Mouse (Mus musculus) kidney, postnatal 0 days (tissue): ENCODE data around the gene Fosb. TPM values are rescaled to one million over a fixed set of nuclear protein-coding genes. Genes with fewer than 3 reads are reported as not detected.

Source experiments
- ATAC-seq: fragments of 200-750 bp; cut with Nextera tagmentation; replicated peaks from 2 replicates; pipeline ENCODE4 v1.8.0; 2017; ENCODE audit warnings: low read depth, moderate number of reproducible peaks, moderate TSS enrichment, moderate library complexity; ENCODE audit not compliant: low FRiP score
- DNase-seq: peaks from one replicate; pipeline ENCODE4 v3.0.0-alpha.2; 2016; ENCODE audit warnings: low spot score
- H3K27ac ChIP-seq: fragments of 300-500 bp; sonication (generic); 2 replicates; pipeline ENCODE4 v1.5.1; 2014; ENCODE audit warnings: mild to moderate bottlenecking
- H3K27me3 ChIP-seq: fragments of 300-500 bp; sonication (generic); 2 replicates; pipeline ENCODE4 v1.6.1; 2014; ENCODE audit warnings: low read length, mixed read lengths; ENCODE audit not compliant: insufficient read depth
- H3K36me3 ChIP-seq: fragments of 300-500 bp; sonication (generic); 2 replicates; pipeline ENCODE4 v1.6.1; 2014; ENCODE audit warnings: low read length, mixed read lengths; ENCODE audit not compliant: insufficient read depth
- H3K4me1 ChIP-seq: fragments of 300-500 bp; sonication (generic); replicated peaks from 2 replicates; pipeline ENCODE4 v1.6.1; 2014; ENCODE audit warnings: antibody characterized with exemption, low read length, mixed read lengths; ENCODE audit not compliant: insufficient read depth
- H3K4me2 ChIP-seq: fragments of 300-500 bp; sonication (generic); 2 replicates; pipeline ENCODE4 v1.6.1; 2014; ENCODE audit warnings: mild to moderate bottlenecking, low read length, moderate library complexity, mixed read lengths
- H3K4me3 ChIP-seq: fragments of 300-500 bp; sonication (generic); replicated peaks from 2 replicates; pipeline ENCODE4 v1.5.1; 2014; ENCODE audit warnings: low read depth, low read length
- H3K9ac ChIP-seq: fragments of 300-500 bp; sonication (generic); 2 replicates; pipeline ENCODE4 v1.6.1; 2014; ENCODE audit warnings: low read depth, low read length
- H3K9me3 ChIP-seq: fragments of 300-500 bp; sonication (generic); replicated peaks from 2 replicates; pipeline ENCODE4 v1.6.1; 2016; ENCODE audit warnings: low read length, inconsistent platforms, mixed read lengths
- CTCF ChIP-seq: IDR thresholded peaks from 2 replicates; pipeline ENCODE4 v1.5.1; 2016; ENCODE audit warnings: antibody characterized with exemption, low read depth, mild to moderate bottlenecking, moderate library complexity
- WGBS: fragments of 180-500 bp; shearing (Covaris S2); extraction: QIAGEN DNeasy Blood & Tissue Kit; methylation state at CpG from one replicate; pipeline ENCODE4 v1.1.7; 2014; 5-methylcytosine and 5-hydroxymethylcytosine counted together
- polyA plus RNA-seq: library from polyadenylated mRNA; unstranded; fragments of >200 nt; fragmentation: Nextera tagmentation; extraction: Ambion mirVana; gene quantifications from 2 replicates; pipeline ENCODE4 v1.2.1, GENCODE M21; 2015

Fosb gene
- polyA plus RNA-seq, 1 experiment from 2014 or later = 0.11 TPM

- Histone ChIP-seq H3K4me2 (peak overlapping the region; percentile 50), H3K9me3 (no peaks in the 10 kb centered on the region), H3K36me3 (no peaks in the 10 kb centered on the region), H3K27me3 (no peaks in the 10 kb centered on the region), H3K27ac (peak overlapping the region; percentile 91), H3K4me3 (peak overlapping the region; percentile 27), H3K9ac (peak overlapping the region; percentile 6; the same call in 1 of the 2 replicates), H3K4me1 (peaks cover 5% of the 10 kb centered on the region; the same call in 1 of the 2 replicates)
- 2% methylated on average over 19 of the region's 20 CpGs for WGBS
- ATAC-seq (peak; percentile 52; the same call in 1 of the 2 replicates), DNase-seq (peak; percentile 86)
- no peak for TF ChIP-seq CTCF
Measured at GRCm38 (mm10) chr7:19326359-19326758, 16.5 kb upstream of the Fosb start.

- 73% methylated on average over 21 of the region's 21 CpGs for WGBS
- no peak for ATAC-seq
- Histone ChIP-seq H3K36me3 (no peaks in the 10 kb centered on the region), H3K4me2 (peak overlapping the region; percentile 50), H3K9me3 (no peaks in the 10 kb centered on the region), H3K9ac (peak overlapping the region; percentile 6; the same call in 1 of the 2 replicates), H3K27me3 (no peaks in the 10 kb centered on the region), H3K27ac (peak overlapping the region; percentile 91; the same call in 1 of the 2 replicates), H3K4me1 (peaks cover 6% of the 10 kb centered on the region; the same call in 1 of the 2 replicates), H3K4me3 (no peak overlapping the region; the same call in 1 of the 2 replicates)
- no peak for DNase-seq
- TF ChIP-seq CTCF = no peak
Measured at GRCm38 (mm10) chr7:19325262-19326199, 15.7 kb upstream of the Fosb start.

- no peak for TF ChIP-seq CTCF
- no peaks in the 10 kb centered on the region for H3K27me3 ChIP-seq
- H3K9ac ChIP-seq = no peak overlapping the region
- H3K4me2 ChIP-seq = no peak overlapping the region
- H3K9me3 ChIP-seq = no peaks in the 10 kb centered on the region
- ATAC-seq = no peak
- no peak overlapping the region for H3K27ac ChIP-seq
- WGBS = 89% methylated on average over 11 of the region's 11 CpGs
- no peaks in the 10 kb centered on the region for H3K36me3 ChIP-seq
- DNase-seq = no peak
- no peak overlapping the region for H3K4me3 ChIP-seq
- peaks cover 13% of the 10 kb centered on the region for H3K4me1 ChIP-seq
Measured at GRCm38 (mm10) chr7:19324221-19324620, 14.4 kb upstream of the Fosb start.

GRCm38 (mm10) chr7:19322489-19322888 is 12.6 kb upstream of the Fosb start:
- 45% methylated on average over 9 of the region's 9 CpGs for WGBS
- Histone ChIP-seq H3K4me3 (no peak overlapping the region), H3K9me3 (no peaks in the 10 kb centered on the region)

GRCm38 (mm10) chr7:19321464-19321863 is 11.6 kb upstream of the Fosb start:
- ATAC-seq (no peak), DNase-seq (no peak)
- 40% methylated on average over 5 of the region's 5 CpGs for WGBS
- H3K27me3 ChIP-seq = 0 out of 2 replicates have a peak, but pooled peaks cover 4% of the 10 kb centered on the region
- no peak overlapping the region for H3K27ac ChIP-seq
- no peak overlapping the region for H3K9ac ChIP-seq
- TF ChIP-seq CTCF = no peak
- no peak overlapping the region for H3K4me2 ChIP-seq
- H3K36me3 ChIP-seq = no peaks in the 10 kb centered on the region
- H3K9me3 ChIP-seq = no peaks in the 10 kb centered on the region
- H3K4me3 ChIP-seq = no peak overlapping the region
- peaks cover 13% of the 10 kb centered on the region for H3K4me1 ChIP-seq

More at GRCm38 (mm10) chr7:19322489-19322888, 12.6 kb upstream of the Fosb start:
- ATAC-seq (no peak), DNase-seq (no peak)
- H3K4me2 ChIP-seq = no peak overlapping the region
- no peaks in the 10 kb centered on the region for H3K36me3 ChIP-seq
- no peak overlapping the region for H3K9ac ChIP-seq
- TF ChIP-seq CTCF = no peak
- no peak overlapping the region for H3K27ac ChIP-seq
- peaks cover 13% of the 10 kb centered on the region for H3K4me1 ChIP-seq
- 0 out of 2 replicates have a peak, but pooled peaks cover 4% of the 10 kb centered on the region for H3K27me3 ChIP-seq

GRCm38 (mm10) chr7:19320637-19321036 is 10.8 kb upstream of the Fosb start:
- Histone ChIP-seq H3K4me2 (peak overlapping the region; percentile 75; the same call in 1 of the 2 replicates), H3K4me3 (no peak overlapping the region), H3K27me3 (0 out of 2 replicates have a peak, but pooled peaks cover 4% of the 10 kb centered on the region), H3K9me3 (no peaks in the 10 kb centered on the region), H3K36me3 (no peaks in the 10 kb centered on the region), H3K9ac (peak overlapping the region; percentile 13; the same call in 1 of the 2 replicates), H3K4me1 (peaks cover 8% of the 10 kb centered on the region), H3K27ac (no peak overlapping the region)
- no peak for ATAC-seq
- 33% methylated on average over 7 of the region's 7 CpGs for WGBS
- DNase-seq = no peak
- no peak for TF ChIP-seq CTCF
